Mouse (Mus musculus) kidney, postnatal 25 days (tissue): ENCODE measurements at regions not wholly inside any gene's neighbourhood (a gene's known extent, or its start where the extent isn't known, plus 50 kb on each side); places are given as distances from the start of the nearest gene placed in this dataset.
A peak's percentile ranks its signal among the peaks of the same experiment; 100 is the strongest.
"Not testable (repeated sequence)": the region's sequence is repeated elsewhere in the genome, so short reads cannot be mapped to it uniquely, and the experiment has no call there.

Experiments used
- DNase-seq, 2 experiments: peaks; one replicate each; pipeline ENCODE4 v3.0.0; 2021; ENCODE audit warnings: mixed read lengths in 2 of 2

GRCm38 (mm10) chrX:15322207-15322839, 1111.4 kb downstream of the H2al1n start:
- DNase-seq = peak; percentile 20 to 46

GRCm38 (mm10) chrX:15322958-15323357, 1112.0 kb downstream of the H2al1n start:
- DNase-seq = no peak

GRCm38 (mm10) chrX:15365135-15365534, 1154.2 kb downstream of the H2al1n start:
- DNase-seq = not testable (repeated sequence)
